Comparison of ENCODE assay signal across 8 mouse cellular contexts in genomic region chr19:10297041-10297503, GRCm38 (mm10). TPM values are rescaled to one million over a fixed set of nuclear protein-coding genes. Genes with fewer than 3 reads are reported as not detected.
DNase-seq lines count a peak whose midpoint lies in the region; ATAC-seq and TF ChIP-seq lines count a peak whose summit lies in the region.

No protein-coding gene starts in this region.

- H3K4me2 ChIP-seq in embryonic facial prominence, embryonic 13.5 days = peak overlapping the region; percentile 26
- H3K4me2 ChIP-seq in heart, embryonic 14.5 days (ENCODE audit: low read length) = peak overlapping the region; percentile 37
- H3K4me2 ChIP-seq in limb, embryonic 11.5 days (ENCODE audit: low read depth, severe bottlenecking) = no peak overlapping the region
- no peak overlapping the region for H3K4me2 ChIP-seq in midbrain, embryonic 13.5 days (replicated peaks)

- DNase-seq in liver, adult 2 months (ENCODE audit: extremely low read depth, low read depth, low spot score) = no peak
- no peak for DNase-seq in liver
- DNase-seq in limb, embryonic 11.5 days (ENCODE audit: low spot score) = peak; percentile 35
- peak; percentile 66 for DNase-seq in ovary, postnatal 36 days (ENCODE audit: low spot score)
- no peak for DNase-seq in thymus, postnatal 4 days

- H3K27me3 ChIP-seq in liver, adult 2 months (ENCODE audit: control insufficient read depth, insufficient read depth, low read length) = no peaks in the 10 kb centered on the region
- no peaks in the 10 kb centered on the region for H3K27me3 ChIP-seq in embryonic facial prominence, embryonic 13.5 days
- H3K27me3 ChIP-seq in heart, embryonic 14.5 days (ENCODE audit: control insufficient read depth, insufficient read depth, low read length) = no peaks in the 10 kb centered on the region; the same call in none of the 2 replicates
- H3K27me3 ChIP-seq in limb, embryonic 11.5 days (ENCODE audit: control insufficient read depth, insufficient read depth, low read length) = peaks cover 4% of the 10 kb centered on the region
- no peaks in the 10 kb centered on the region for H3K27me3 ChIP-seq in midbrain, embryonic 13.5 days

- WGBS in liver, adult 2 months = 60% methylated on average over 8 of the region's 8 CpGs
- 23% methylated on average over 8 of the region's 8 CpGs for WGBS in embryonic facial prominence, embryonic 13.5 days
- 23% methylated on average over 8 of the region's 8 CpGs for WGBS in heart, embryonic 14.5 days
- 20% methylated on average over 8 of the region's 8 CpGs for WGBS in limb, embryonic 11.5 days
- 37% methylated on average over 8 of the region's 8 CpGs for WGBS in midbrain, embryonic 13.5 days

- TF ChIP-seq POLR2A in liver, adult 2 months (IDR thresholded peaks at IDR 0.05; ENCODE audit: extremely low read depth, insufficient read depth, low read length) = no peak

- H3K79me2 ChIP-seq in liver, adult 2 months (ENCODE audit: control insufficient read depth, insufficient read depth, low read length) = no peaks in the 10 kb centered on the region

- no peaks in the 10 kb centered on the region for H3K36me3 ChIP-seq in liver, adult 2 months (ENCODE audit: control insufficient read depth, insufficient read depth, low read length)
- no peaks in the 10 kb centered on the region for H3K36me3 ChIP-seq in embryonic facial prominence, embryonic 13.5 days
- no peaks in the 10 kb centered on the region for H3K36me3 ChIP-seq in heart, embryonic 14.5 days (ENCODE audit: control insufficient read depth, insufficient read depth, low read length)
- no peaks in the 10 kb centered on the region for H3K36me3 ChIP-seq in limb, embryonic 11.5 days (ENCODE audit: control insufficient read depth, insufficient read depth, low read length)
- no peaks in the 10 kb centered on the region for H3K36me3 ChIP-seq in midbrain, embryonic 13.5 days

- no peaks in the 10 kb centered on the region for H3K4me1 ChIP-seq in liver, adult 2 months (ENCODE audit: control insufficient read depth, insufficient read depth, low read length)
- peaks cover 39% of the 10 kb centered on the region for H3K4me1 ChIP-seq in embryonic facial prominence, embryonic 13.5 days
- H3K4me1 ChIP-seq in heart, embryonic 14.5 days (ENCODE audit: control insufficient read depth in 2 of 2, insufficient read depth in 2 of 2, low read length in 2 of 2) = peaks cover 34 to 36% of the 10 kb centered on the region in 2 experiments
- H3K4me1 ChIP-seq in limb, embryonic 11.5 days (ENCODE audit: control insufficient read depth, insufficient read depth, low read length) = peaks cover 36% of the 10 kb centered on the region
- peaks cover 38% of the 10 kb centered on the region for H3K4me1 ChIP-seq in midbrain, embryonic 13.5 days (replicated peaks)

- no peak overlapping the region for H3K9ac ChIP-seq in liver, adult 2 months (ENCODE audit: low read depth, low read length)
- peak overlapping the region; percentile 62 for H3K9ac ChIP-seq in embryonic facial prominence, embryonic 13.5 days
- peak overlapping the region; percentile 38; the same call in 1 of the 2 replicates for H3K9ac ChIP-seq in heart, embryonic 14.5 days (ENCODE audit: low read length)
- no peak overlapping the region for H3K9ac ChIP-seq in limb, embryonic 11.5 days (ENCODE audit: low read length)
- no peak overlapping the region; the same call in 1 of the 2 replicates for H3K9ac ChIP-seq in midbrain, embryonic 13.5 days (replicated peaks)

- peak overlapping the region; percentile 37 for H3K27ac ChIP-seq in liver, adult 2 months (replicated peaks; ENCODE audit: insufficient read depth, low read depth, low read length)
- H3K27ac ChIP-seq in embryonic facial prominence, embryonic 13.5 days = peak overlapping the region; percentile 88
- H3K27ac ChIP-seq in heart, embryonic 14.5 days (replicated peaks in 1 of 2; ENCODE audit: control insufficient read depth in 1 of 2, insufficient read depth in 1 of 2, low read depth in 2 of 2, low read length in 2 of 2) = peak overlapping the region; percentile 62 to 79
- no peak overlapping the region for H3K27ac ChIP-seq in limb, embryonic 11.5 days (replicated peaks; ENCODE audit: low read depth, low read length)
- no peak overlapping the region for H3K27ac ChIP-seq in midbrain, embryonic 13.5 days

- H3K9me3 ChIP-seq in embryonic facial prominence, embryonic 13.5 days = no peaks in the 10 kb centered on the region
- no peaks in the 10 kb centered on the region for H3K9me3 ChIP-seq in heart, embryonic 14.5 days (ENCODE audit: control insufficient read depth, low read length)
- H3K9me3 ChIP-seq in limb, embryonic 11.5 days (ENCODE audit: control insufficient read depth, low read length) = no peaks in the 10 kb centered on the region
- H3K9me3 ChIP-seq in midbrain, embryonic 13.5 days = no peaks in the 10 kb centered on the region

- no peak overlapping the region for H3K4me3 ChIP-seq in liver, adult 2 months (ENCODE audit: insufficient read depth, low read depth, low read length)
- H3K4me3 ChIP-seq in embryonic facial prominence, embryonic 13.5 days = no peak overlapping the region
- no peak overlapping the region for H3K4me3 ChIP-seq in heart, embryonic 14.5 days (ENCODE audit: control insufficient read depth in 1 of 2, insufficient read depth in 1 of 2, low read depth in 1 of 2, low read length in 2 of 2)
- H3K4me3 ChIP-seq in limb, embryonic 11.5 days (ENCODE audit: low read depth, low read length) = no peak overlapping the region
- no peak overlapping the region for H3K4me3 ChIP-seq in midbrain, embryonic 13.5 days (replicated peaks)

- TF ChIP-seq CTCF in liver, adult 2 months (IDR thresholded peaks at IDR 0.05; ENCODE audit: low read depth, low read length) = no peak

- no peak for ATAC-seq in embryonic facial prominence, embryonic 13.5 days (ENCODE audit: insufficient number of reproducible peaks, insufficient read depth, low FRiP score, low TSS enrichment, low read depth)
- peak; percentile 61; the same call in 1 of the 2 replicates for ATAC-seq in heart, embryonic 14.5 days (ENCODE audit: insufficient number of reproducible peaks, insufficient read depth, low FRiP score, low read depth)
- ATAC-seq in limb, embryonic 11.5 days (ENCODE audit: insufficient number of reproducible peaks, low FRiP score, low TSS enrichment, low read depth) = no peak; the same call in 1 of the 2 replicates
- ATAC-seq in midbrain, embryonic 13.5 days = no peak

RNA-seq across cellular contexts. Expression of gene Dagla, which starts 7.6 kb away (rescaled TPM):
- 0.18 and 0.40 TPM in 2 replicates for total RNA-seq in liver, adult 2 months (2014; rRNA removed)
- 0.63 and 0.93 TPM in 2 replicates for polyA plus RNA-seq in liver, adult 2 months (2012; rRNA removed)
- 2.2 and 2.4 TPM in 2 replicates for polyA plus RNA-seq in embryonic facial prominence, embryonic 13.5 days (2015; fragmentation: Nextera tagmentation; extraction: Ambion mirVana)
- polyA plus RNA-seq in heart, embryonic 14.5 days (2014; fragmentation: Nextera tagmentation; extraction: Ambion mirVana) = 0.65 and 0.82 TPM in 2 replicates
- polyA plus RNA-seq in limb, embryonic 11.5 days (2014; fragmentation: Nextera tagmentation; extraction: Ambion mirVana) = 1.3 and 1.4 TPM in 2 replicates
- polyA plus RNA-seq in midbrain, embryonic 13.5 days (2015; fragmentation: Nextera tagmentation; extraction: Ambion mirVana) = 5.1 and 5.3 TPM in 2 replicates

RNA-seq across cellular contexts. Expression of gene Myrf, which starts 56.5 kb away (rescaled TPM):
- total RNA-seq in liver, adult 2 months (2014; rRNA removed) = 3.0 and 5.3 TPM in 2 replicates
- 23.4 and 31.4 TPM in 2 replicates for polyA plus RNA-seq in liver, adult 2 months (2012; rRNA removed)
- polyA plus RNA-seq in embryonic facial prominence, embryonic 13.5 days (2015; fragmentation: Nextera tagmentation; extraction: Ambion mirVana) = 0.91 and 1.4 TPM in 2 replicates
- polyA plus RNA-seq in heart, embryonic 14.5 days (2014; fragmentation: Nextera tagmentation; extraction: Ambion mirVana) = 7.8 and 10.8 TPM in 2 replicates
- polyA plus RNA-seq in limb, embryonic 11.5 days (2014; fragmentation: Nextera tagmentation; extraction: Ambion mirVana) = 4.4 and 4.6 TPM in 2 replicates
- 0.58 and 0.77 TPM in 2 replicates for polyA plus RNA-seq in midbrain, embryonic 13.5 days (2015; fragmentation: Nextera tagmentation; extraction: Ambion mirVana)

Comparison
In these comparisons a context has a peak if more than half of its experiments do, and no peak if none do; other contexts are left out.
1. DNase-seq: peak in limb, embryonic 11.5 days (single experiment) and ovary, postnatal 36 days (single experiment); none in liver, adult 2 months (single experiment), liver (single experiment) and thymus, postnatal 4 days (single experiment).
2. H3K27ac ChIP-seq: peak in liver, adult 2 months (single experiment), embryonic facial prominence, embryonic 13.5 days (single experiment) and heart, embryonic 14.5 days (2 of 2); none in limb, embryonic 11.5 days (single experiment) and midbrain, embryonic 13.5 days (single experiment).
3. H3K9ac ChIP-seq: peak in embryonic facial prominence, embryonic 13.5 days (single experiment) and heart, embryonic 14.5 days (single experiment); none in liver, adult 2 months (single experiment), limb, embryonic 11.5 days (single experiment) and midbrain, embryonic 13.5 days (single experiment).
4. H3K4me2 ChIP-seq: peak in embryonic facial prominence, embryonic 13.5 days (single experiment) and heart, embryonic 14.5 days (single experiment); none in limb, embryonic 11.5 days (single experiment) and midbrain, embryonic 13.5 days (single experiment).